Mouse (Mus musculus) liver, adult 2 months (tissue): ENCODE measurements around the gene Tchp.

ENCODE experiments used
- CTCF ChIP-seq: fragments of 200-500 bp; IDR thresholded peaks from 2 replicates; pipeline ENCODE4 v1.5.1; 2011; ENCODE audit warnings: low read depth, low read length, control low read depth
- POLR2A ChIP-seq: fragments of 200-500 bp; IDR thresholded peaks from 2 replicates; pipeline ENCODE4 v1.6.1; 2011; ENCODE audit warnings: low read length, control low read depth; ENCODE audit not compliant: insufficient read depth; ENCODE audit errors: extremely low read depth

- TF ChIP-seq CTCF = no peak
- no peak for TF ChIP-seq POLR2A
Observed at GRCm38 (mm10) chr5:114695775-114696174, 11.8 kb upstream of the Tchp start.
